Mouse (Mus musculus): ENCODE data around the gene Tmem120a.

Gene Tmem120a

DNA sequence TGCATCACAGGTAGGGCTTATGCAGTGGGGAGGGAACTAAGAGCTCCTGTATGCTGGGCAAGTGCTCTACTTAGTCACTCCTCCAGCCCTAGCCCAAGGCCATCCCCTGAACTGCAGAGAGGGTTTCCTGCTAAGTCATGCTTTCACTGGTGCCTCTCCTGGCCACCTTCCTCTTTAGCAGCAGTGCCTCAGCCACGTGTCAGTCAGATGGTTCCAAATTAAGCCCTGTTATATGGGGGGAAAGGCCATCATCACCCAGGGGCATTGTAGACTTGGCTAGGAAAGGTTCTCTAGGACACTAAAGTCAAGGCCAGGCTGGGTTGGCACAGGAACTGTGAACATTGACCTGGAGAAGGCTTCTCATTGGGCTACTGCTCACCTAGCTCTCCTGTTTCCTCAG is 36.4 kb downstream of the Tmem120a start:
- no peak for DNase-seq

DNA sequence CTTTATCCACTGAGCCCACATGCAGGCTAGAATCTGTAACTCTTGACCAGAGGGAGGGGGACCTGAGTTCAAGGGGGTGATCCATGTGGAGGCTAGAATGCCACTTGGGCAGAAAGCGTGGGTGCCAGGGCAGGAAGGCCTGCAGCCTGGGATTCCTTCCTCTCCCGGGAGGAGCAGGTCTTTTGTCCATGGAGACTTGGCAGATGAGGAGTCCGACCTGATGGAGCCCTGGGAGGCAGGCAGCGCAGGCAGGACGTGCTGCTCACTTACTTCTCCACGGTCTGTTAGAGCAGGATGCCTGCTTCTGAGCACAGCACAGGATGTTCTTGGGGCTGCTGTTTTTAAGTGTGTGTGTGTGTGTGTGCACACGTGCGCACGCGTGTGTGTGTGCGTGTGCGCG is 37.2 kb downstream of the Tmem120a start:
- DNase-seq: no peak

DNA sequence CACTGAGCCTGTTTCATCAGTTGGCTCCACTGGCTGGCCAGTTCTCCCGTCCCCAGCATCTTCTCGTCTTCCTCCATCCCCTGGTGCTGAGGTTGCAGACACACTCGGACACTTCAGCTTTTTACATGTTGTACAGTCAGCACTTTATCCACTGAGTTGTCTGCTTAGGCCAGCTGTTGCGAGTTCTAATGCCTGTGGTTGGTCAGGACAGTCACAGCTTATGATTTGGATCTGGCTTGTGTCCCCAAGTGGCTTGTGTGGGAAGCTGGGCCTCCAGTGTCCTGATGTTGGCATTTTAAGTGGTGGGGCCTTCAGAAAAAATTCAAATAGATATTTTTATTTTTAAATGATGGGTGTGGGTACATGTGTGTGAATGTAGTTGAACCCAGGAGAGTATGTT is 38.9 kb downstream of the Tmem120a start:
- no peak for DNase-seq

DNA sequence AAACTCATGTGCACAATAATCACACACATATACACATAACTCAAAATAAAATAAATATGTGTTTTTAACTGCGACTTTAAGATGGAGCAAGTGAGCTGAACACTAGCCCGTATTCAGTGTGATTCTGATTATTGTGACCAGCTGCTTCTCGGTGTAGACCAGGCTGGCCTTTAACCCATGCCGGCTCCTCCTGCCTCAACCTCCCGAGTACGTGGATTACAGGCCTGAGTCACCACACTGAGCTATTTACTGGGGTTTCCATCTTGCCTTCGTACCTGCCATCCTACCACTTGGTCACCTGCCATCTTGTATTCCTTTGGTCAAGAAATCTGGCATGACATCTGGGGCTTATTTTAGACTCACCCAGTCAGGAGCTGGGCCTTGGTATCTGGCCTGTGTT is 40.8 kb downstream of the Tmem120a start:
- DNase-seq: no peak

DNA sequence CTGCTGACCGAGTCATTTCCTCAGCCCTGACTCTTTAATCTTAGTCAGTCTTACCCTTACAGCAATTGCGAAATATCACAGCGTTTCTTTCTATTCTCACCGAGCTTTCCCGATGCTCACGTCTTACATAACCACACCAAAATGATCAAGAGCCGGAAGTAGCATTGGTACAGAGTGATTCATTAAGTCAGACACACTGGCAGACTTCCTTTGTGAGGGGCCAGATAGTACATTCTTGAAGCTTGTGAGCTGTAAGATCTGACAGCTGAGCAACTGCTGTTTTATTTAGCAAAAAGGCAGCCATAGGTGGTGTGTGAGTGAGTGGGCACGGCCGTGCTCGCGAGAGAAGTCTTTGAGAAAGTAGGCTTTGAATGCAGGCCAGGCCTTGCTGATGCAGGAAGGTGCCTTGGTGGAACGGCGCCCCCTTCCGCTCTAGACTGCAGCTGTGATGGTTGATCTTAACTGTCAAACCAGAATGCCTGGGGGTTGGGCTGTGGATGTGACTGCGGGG is 41.5 kb downstream of the Tmem120a start:
- no peak for DNase-seq

DNA sequence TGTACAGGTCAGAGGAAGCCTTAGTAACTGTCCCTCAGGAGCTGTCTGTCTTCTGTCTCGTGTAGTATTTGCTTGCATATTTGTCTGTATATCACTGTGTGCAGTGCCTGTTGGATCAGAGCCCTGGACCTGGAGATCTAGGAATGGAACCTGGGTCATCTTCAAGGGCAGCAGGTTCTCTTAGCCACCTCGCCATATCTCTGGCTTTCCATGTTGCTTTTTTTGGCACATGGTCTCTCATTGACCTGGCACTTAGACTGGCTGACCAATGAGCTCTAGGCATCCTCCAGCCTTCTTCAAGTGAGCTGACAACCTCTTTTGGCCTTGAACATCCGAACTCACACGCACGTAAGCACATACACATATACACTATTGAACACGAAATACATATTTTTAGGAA is 42.1 kb downstream of the Tmem120a start:
- DNase-seq: no peak

DNA sequence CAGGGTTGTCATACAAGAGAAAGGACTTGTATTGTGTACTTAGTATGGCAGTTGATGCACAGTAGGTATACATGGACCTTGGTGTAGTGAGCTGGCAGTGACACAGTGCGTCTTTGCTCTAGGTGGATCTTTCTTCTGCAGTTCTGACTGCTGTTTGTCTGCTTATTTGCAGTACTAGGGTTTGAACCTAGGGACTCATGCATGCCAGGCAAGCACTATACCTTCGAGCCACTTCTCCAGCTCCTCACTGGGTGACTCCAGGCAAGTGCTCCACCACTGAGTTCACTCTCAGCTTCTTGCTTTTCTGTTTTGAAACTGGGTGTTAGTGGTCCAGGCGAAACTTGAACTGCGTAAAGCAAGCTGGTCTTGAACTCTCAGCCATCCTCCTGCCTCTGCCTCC is 42.6 kb downstream of the Tmem120a start:
- DNase-seq: no peak

DNA sequence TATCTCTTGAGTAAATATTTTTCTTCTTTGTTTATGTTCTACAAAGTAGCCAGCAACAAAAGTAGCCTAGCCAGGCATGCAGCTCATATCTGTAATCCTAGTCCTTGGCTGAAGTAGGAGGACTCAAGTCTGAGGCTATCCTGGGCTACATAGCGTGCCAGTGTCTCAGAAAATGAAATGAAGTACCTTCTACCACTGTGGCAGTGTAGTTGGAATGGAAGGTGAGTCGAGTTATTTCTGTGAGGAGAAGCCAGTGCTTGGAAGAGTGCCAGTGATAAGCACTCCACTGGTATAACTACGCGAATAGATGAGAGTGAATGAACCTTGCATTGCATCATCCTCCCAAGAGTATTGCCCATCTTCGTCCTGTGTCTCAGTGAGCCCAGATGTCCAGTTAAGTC is 46.5 kb downstream of the Tmem120a start:
- DNase-seq: no peak

DNA sequence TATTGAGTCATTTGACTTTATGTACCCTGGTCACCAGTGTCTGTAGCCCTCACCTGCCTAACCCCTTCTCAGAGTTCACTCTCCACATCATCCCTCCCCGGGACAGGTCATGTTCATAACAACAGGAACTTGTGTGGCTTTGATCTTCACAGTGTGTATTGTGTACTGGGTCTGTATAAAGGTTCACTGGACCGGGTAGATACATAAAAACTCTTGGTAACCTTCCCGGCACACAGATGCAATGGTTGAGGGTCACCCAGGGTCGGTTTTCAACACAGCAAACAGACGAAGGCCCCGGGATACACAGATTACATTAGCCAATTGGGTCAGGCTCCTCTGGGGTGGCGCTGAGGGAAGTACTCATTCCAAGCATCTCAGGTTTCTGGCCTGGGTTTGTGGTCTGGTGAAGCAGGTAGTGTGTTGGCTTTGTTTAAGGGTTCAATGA is 48.9 kb downstream of the Tmem120a start:
- DNase-seq: no peak

DNA sequence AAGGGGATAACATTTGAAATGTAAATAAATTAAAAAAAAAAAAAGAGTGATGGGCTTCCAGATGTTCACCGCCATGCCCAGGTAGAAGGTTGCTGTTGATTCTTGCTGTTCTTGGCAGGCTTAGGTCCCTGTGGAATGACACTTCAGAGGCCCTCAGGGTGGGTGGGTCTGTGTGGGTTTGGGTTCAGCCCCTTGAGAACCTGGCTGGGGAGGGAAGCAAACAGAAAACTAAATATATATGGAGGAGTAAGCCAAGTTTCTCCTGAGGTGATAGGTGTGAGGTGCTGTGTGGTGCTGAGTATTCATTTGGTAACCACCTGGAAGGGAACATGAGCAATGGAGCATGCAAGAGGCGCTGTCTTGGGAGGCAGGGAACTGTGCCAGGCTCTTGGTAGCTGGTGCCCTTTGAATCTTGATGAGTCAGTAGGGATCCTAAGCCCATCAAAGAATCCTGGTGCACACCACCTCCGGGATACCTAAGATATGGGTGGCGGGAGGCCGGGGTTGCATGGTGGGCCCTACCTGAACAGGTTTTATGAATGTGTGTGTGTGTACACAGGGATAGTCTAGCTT is 50.9 kb downstream of the Tmem120a start:
- DNase-seq: no peak

DNA sequence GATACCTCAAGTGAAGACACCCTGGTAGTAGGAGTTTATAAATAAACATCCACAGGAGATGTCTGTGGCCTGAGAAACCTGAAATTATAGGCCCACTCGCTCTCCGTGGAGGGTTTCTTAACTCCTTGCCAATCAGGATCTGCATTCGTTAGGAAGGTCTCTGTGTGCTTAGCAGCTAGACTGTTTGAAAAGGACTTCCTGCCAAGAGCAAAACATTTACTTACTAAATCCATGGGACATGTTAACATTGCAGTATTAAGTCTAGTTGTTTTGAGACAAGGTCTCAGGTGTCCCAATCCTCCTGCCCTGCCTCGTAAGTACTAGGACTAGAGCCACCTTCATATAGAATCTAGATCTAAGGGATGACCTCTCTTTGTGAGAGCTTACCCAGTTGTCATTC is 53.0 kb downstream of the Tmem120a start:
- DNase-seq: no peak

DNA sequence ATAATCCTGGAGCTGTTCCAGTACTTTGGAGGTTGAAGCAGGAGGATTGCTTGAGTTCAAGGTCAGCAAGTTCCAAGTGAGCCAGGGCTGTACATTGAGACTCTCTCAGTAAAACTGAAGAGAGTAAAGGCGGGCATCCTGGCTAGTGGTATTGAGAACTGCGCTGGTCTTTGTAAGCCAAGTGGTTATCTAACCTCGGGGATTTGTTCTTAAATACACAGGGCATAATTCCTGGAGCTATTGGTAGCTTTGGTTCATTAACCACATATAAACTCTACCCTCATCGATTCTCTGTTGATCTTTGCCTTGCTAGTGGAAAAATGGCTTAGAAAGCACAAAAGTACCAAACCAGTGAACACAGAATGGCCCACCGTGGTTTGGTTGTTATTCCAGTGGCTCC is 53.8 kb downstream of the Tmem120a start:
- DNase-seq: no peak
